Mouse (Mus musculus): Measurements from ENCODE around the gene Ap3m1.

DNA sequence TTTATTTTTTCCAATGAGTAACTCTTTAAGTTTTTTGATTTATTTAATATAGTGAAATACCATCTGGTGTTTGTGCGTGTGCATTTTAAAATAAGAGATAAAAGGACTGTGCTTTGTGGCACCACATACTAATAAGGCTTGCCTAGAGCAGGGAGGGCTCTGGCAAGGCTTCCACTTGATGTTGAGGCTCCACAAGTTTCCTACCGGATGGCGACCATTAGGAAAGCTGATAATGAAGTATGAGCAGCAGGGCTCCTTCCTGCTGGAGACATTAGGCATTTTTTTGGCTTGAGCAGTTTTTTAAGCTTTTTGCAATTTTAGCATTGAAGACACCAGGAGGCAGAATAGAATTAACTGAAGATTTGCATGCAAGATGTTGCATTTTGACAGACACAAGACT, 57.8 kb downstream of the Ap3m1 start:
- TF ChIP-seq CTCF (IDR thresholded peaks at IDR 0.05; ENCODE audit: low read depth) (no peak), EP300 (optimal IDR thresholded peaks at IDR 0.05) (no peak)

Measured in stomach, postnatal 0 days (tissue).